Mouse (Mus musculus): ENCODE measurements around the gene Skil. TPM values are rescaled to one million over a fixed set of nuclear protein-coding genes. Genes with fewer than 3 reads are reported as not detected.
"Not testable (repeated sequence)": the region's sequence is repeated elsewhere in the genome, so short reads cannot be mapped to it uniquely, and the experiment has no call there.

Gene Skil
- polyA plus RNA-seq, 1 experiment from 2014 or later = 8.7 TPM

DNA sequence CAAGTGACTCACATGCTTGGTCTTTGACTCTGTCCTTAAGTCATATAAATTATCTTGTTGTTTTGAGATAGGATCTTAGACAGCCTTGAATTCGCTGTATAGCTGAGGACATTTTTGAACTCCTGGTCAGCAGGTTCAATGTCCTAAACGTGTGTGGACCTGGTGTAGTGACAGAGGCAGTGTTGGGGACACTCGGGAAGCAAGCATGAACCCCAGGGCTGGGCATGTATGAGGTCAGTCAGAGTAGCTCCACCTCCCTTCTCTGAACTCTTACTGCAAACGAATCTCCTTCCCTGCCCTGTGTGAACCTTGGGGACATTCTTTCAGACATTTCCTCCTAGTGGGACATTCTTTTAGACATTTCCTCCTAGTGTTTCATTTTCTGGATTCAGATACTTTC lies 34.9 kb downstream of the Skil start:
- Histone ChIP-seq H3K36me3 (ENCODE audit: inconsistent target) (no peaks in the 10 kb centered on the region), H3K4me3 (ENCODE audit: inconsistent target) (no peak overlapping the region), H3K27ac (no peak overlapping the region), H3K79me2 (ENCODE audit: inconsistent target) (no peaks in the 10 kb centered on the region)
- WGBS (ENCODE audit: missing documents) = 60% methylated on average over 4 of the region's 4 CpGs

DNA sequence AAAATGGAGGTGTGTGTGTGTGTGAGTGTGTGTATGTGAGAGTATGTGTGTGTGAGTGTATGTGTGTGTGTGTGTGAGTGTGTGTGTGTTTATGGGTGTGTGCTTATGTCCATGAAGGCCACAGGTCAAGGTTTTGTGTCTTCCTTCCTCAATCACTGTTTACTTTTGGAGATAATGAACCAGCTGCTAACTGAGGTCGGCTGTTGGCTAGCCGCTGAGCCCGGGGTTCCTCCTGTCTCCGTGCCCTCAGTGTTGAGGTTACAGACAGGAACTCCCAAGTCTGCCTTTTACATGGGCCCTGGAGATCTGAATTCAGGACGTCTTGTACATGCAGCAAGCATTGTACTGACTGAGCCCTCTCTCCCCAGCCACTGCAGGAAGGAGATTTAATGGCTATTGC lies 38.8 kb downstream of the Skil start:
- no peaks in the 10 kb centered on the region for H3K79me2 ChIP-seq (ENCODE audit: inconsistent target)
- no peak overlapping the region for H3K27ac ChIP-seq
- WGBS (ENCODE audit: missing documents) = 15% methylated on average over 5 of the region's 5 CpGs
- no peaks in the 10 kb centered on the region for H3K36me3 ChIP-seq (ENCODE audit: inconsistent target)
- no peak overlapping the region for H3K4me3 ChIP-seq (ENCODE audit: inconsistent target)

DNA sequence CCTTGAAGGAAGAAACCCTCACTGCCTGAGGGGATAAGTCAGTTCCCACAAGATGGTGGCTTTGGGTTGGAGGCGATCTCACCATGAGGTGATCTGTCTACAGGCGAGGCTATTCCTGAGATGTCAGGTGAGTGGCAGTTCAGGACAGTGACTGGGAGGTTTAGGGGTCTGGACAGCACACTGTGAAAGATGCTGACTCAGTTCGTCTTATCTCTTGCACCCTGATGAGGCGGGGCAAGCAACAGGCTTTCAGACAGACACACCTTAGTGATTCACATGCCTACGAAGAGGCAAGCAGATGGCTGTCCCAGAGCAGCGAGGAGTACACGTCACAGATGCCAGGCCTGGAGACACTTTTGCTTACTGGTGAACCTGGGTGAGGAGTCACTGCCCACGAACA lies 39.4 kb downstream of the Skil start:
- Histone ChIP-seq H3K79me2 (ENCODE audit: inconsistent target) (no peaks in the 10 kb centered on the region), H3K27ac (no peak overlapping the region), H3K4me3 (ENCODE audit: inconsistent target) (no peak overlapping the region), H3K36me3 (ENCODE audit: inconsistent target) (no peaks in the 10 kb centered on the region)
- WGBS (ENCODE audit: missing documents) = 93% methylated on average over 8 of the region's 8 CpGs

DNA sequence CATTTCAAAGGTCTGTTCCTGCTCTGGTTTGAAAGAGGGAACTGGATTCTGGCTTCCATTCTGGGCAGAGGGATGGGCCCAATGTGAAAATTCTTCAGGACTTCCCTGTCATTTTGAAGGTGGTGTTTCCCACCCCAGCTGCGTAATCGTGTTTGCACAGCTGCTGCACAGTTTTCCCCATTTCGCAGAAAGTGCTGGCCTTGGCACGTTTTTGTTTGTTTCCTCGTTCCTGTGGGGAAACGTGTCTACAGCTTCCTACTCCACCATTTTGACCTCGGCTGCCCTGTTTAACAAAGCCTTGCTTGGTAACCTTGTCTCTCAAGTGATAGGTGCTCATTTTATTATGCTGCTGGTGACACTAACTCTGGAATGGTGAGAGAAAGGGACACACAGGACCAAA lies 39.8 kb downstream of the Skil start:
- H3K36me3 ChIP-seq (ENCODE audit: inconsistent target) = no peaks in the 10 kb centered on the region
- H3K79me2 ChIP-seq (ENCODE audit: inconsistent target) = no peaks in the 10 kb centered on the region
- 37% methylated on average over 7 of the region's 7 CpGs for WGBS (ENCODE audit: missing documents)
- H3K27ac ChIP-seq = no peak overlapping the region
- H3K4me3 ChIP-seq (ENCODE audit: inconsistent target) = no peak overlapping the region

DNA sequence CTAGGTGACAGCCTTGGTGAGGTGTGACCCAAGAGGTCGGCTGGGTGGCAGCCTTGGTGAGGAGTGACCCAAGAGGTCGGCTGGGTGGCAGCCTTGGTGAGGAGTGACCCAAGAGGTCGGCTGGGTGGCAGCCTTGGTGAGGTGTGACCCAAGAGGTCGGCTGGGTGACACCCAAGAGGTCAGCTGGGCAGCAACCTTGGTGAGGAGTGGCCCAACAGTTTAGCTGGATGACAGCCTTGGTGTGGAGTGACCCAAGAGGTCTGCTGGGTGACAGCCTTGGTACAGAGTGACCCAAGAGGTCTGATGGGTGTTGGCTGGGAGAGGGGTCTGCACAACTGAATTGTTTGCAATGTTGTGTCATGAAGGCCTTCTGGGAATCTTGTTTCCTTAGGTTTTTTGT lies 41.7 kb downstream of the Skil start:
- WGBS (ENCODE audit: missing documents) = 89% methylated on average over 4 of the region's 4 CpGs
- not testable (repeated sequence) for H3K36me3 ChIP-seq (ENCODE audit: inconsistent target); H3K27ac ChIP-seq; H3K79me2 ChIP-seq (ENCODE audit: inconsistent target); H3K4me3 ChIP-seq (ENCODE audit: inconsistent target)

DNA sequence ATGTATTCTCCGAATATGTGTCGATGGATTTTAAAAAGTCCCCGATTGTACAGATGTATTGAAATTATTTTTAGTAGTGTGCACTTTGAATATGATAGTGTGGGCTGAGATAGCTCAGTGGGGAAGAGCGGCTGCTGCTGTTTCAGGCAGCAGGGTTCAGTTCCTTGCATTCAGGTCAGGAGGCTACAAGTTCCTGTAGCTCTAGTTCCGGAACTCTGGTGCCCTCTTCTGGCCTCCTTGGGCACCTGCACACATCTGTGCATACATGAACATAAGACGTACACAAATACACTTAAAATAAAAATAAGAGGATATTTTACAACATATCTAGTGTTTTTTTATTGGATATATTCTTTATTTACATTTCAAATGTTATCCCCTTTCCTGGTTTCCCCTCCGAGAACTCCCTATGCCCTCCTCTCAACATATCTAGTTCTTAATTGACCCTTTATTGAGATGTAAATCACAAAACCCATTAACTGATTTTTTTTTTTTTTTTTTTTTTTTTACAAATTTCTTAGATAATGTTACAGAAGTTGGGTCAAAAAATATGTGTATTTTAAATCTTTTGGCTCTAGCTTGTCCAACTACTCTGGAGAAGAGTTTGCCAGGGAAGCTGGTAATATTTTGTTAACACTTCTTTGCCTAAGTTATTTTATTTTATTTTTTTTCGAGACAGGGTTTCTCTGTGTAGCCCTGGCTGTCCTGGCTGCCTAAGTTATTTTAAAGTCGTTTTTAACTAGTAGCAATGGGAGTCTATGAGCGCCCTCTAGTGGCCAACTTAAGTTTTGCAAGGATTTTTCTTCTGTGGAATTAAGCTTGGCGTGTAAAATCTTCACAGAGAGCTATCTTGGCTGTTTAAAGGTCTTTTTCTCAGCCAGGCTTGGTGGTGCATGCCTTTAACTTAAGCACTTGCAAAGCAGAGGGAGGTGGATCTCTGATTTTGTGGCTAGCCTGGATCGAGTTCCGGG lies 43.9 kb downstream of the Skil start:
- Histone ChIP-seq H3K4me3 (ENCODE audit: inconsistent target) (no peak overlapping the region), H3K27ac (no peak overlapping the region), H3K36me3 (ENCODE audit: inconsistent target) (no peaks in the 10 kb centered on the region), H3K79me2 (ENCODE audit: inconsistent target) (no peaks in the 10 kb centered on the region)
- WGBS (ENCODE audit: missing documents) = 54% methylated on average over 12 of the region's 13 CpGs

DNA sequence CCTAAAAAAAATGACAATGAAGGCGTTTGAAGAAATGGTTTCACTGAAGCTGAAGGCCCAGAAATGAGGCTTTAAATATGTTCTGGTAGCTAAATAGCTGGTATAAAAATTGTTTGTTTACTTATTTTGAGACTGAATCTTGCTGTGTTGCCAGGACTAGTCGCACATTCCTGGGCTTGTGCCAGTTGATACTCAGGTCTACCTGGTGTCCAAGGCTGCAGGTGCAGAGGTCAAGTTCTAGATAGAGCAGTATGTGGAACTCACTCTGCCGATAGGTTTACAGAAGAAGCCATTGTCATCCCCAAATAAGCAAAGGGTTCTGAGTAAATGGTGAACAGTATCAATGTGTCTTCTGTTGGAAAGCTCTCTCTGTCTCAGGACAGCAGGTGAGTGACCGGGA lies 46.8 kb downstream of the Skil start:
- no peaks in the 10 kb centered on the region for H3K79me2 ChIP-seq (ENCODE audit: inconsistent target)
- H3K27ac ChIP-seq = no peak overlapping the region
- H3K4me3 ChIP-seq (ENCODE audit: inconsistent target) = no peak overlapping the region
- no peaks in the 10 kb centered on the region for H3K36me3 ChIP-seq (ENCODE audit: inconsistent target)
- 96% methylated on average over 4 of the region's 4 CpGs for WGBS (ENCODE audit: missing documents)

DNA sequence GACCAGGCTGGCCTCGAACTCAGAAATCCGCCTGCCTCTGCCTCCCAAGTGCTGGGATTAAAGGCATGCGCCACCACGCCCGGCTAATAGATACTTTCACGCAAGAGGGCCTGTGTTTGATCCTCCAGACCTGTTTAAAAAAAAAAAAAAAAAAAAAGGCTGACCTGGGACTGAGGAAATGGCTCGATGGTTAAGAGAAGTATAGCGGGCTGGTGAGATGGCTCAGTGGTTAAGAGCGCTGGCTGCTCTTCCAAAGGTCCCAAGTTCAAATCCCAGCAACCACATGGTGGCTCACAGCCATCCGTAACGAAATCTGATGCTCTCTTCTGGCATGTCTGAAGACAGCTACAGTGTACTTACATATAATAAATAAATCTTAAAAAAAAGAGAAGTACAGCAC lies 50.4 kb downstream of the Skil start:
- not testable (repeated sequence) for H3K79me2 ChIP-seq (ENCODE audit: inconsistent target); H3K4me3 ChIP-seq (ENCODE audit: inconsistent target); H3K36me3 ChIP-seq (ENCODE audit: inconsistent target); H3K27ac ChIP-seq
- 86% methylated on average over 6 of the region's 11 CpGs for WGBS (ENCODE audit: missing documents)

DNA sequence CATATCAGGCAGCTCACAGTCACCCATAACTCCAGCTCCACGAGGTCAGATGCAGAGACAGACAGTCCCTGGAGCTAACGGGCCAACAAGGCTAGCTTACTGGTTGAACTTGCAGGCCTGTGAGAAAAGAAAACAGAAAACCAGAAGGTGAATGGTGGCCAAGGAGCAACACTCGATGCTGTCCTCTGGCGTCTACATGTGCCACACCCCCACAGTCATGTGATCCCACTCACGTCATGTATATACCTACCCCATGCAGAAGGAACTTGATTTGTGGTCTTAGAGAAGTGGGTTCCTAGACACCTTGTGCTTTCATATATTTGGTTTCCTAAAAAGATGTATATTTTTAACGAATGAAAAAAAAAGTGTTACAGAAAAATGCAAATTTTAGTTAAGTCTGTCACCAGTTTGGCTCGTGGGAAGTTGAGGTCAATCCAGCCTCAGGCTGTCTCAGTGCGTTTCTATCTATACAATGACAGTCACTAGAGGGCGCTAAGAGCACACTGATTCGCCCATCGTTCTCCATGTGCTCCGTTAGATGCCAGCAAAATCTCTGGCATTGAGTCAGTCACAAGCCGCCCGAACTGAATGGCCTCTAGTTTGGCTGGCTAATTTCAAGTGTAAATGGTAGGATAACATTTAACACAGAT lies 50.9 kb downstream of the Skil start:
- no peak overlapping the region for H3K4me3 ChIP-seq (ENCODE audit: inconsistent target)
- no peak overlapping the region for H3K27ac ChIP-seq
- no peaks in the 10 kb centered on the region for H3K36me3 ChIP-seq (ENCODE audit: inconsistent target)
- H3K79me2 ChIP-seq (ENCODE audit: inconsistent target) = no peaks in the 10 kb centered on the region
- WGBS (ENCODE audit: missing documents) = 9% methylated on average over 14 of the region's 14 CpGs

DNA sequence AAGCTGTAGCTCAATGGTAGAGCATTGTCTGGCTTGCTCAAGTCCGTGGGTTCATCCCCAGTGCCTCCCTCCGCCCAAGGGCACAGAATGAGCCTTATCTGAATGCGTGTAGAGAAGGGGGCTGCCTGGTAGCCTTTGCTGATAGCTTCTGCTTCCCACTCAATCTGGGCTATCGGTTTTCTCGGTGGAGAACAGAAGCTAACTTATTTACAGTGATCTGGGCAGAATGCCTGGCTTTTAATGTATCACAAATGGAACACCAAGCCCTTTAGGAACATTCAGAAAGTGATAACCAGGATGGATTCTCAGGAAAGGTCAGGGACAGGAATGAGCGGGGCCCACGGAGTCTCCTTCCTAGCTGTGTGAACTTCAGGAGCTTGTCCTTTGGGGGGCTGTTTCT lies 53.7 kb downstream of the Skil start:
- WGBS (ENCODE audit: missing documents) = 88% methylated on average over 7 of the region's 7 CpGs
- no peak overlapping the region for H3K27ac ChIP-seq
- H3K79me2 ChIP-seq (ENCODE audit: inconsistent target) = no peaks in the 10 kb centered on the region
- H3K36me3 ChIP-seq (ENCODE audit: inconsistent target) = no peaks in the 10 kb centered on the region
- H3K4me3 ChIP-seq (ENCODE audit: inconsistent target) = no peak overlapping the region

DNA sequence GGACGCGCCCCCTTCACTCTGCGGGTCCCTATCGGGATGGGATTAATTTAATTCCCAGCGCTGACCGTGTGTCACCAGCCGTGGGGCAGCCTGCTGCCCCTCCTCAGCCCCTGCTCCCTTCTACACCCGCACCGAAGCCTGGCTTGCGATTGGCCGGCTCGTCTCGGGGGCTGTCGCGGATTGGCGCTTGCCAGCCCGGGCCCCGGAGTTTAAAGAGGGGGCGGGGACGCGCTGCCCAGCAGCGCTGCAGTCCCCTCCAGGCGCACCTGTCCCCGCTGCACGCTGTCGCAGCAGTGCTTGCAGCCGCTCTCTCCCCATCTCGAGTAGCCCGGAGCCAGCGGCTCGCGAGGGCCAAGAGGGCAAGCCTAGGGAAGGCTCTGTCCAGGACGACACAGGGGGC lies 54.8 kb downstream of the Skil start, which contains the start of gene Cldn11:
TSS of gene Cldn11 (plus strand) at position 215 of the 400 bp plus-strand sequence.
- 4% methylated on average over 33 of the region's 33 CpGs for WGBS (ENCODE audit: missing documents)
- no peak within 1 kb of the TSS for H3K27ac ChIP-seq
- H3K4me3 ChIP-seq (ENCODE audit: inconsistent target) = no peak within 1 kb of the TSS
- no peaks in the 10 kb centered on the region for H3K79me2 ChIP-seq (ENCODE audit: inconsistent target)
- no peaks in the 10 kb centered on the region for H3K36me3 ChIP-seq (ENCODE audit: inconsistent target)

DNA sequence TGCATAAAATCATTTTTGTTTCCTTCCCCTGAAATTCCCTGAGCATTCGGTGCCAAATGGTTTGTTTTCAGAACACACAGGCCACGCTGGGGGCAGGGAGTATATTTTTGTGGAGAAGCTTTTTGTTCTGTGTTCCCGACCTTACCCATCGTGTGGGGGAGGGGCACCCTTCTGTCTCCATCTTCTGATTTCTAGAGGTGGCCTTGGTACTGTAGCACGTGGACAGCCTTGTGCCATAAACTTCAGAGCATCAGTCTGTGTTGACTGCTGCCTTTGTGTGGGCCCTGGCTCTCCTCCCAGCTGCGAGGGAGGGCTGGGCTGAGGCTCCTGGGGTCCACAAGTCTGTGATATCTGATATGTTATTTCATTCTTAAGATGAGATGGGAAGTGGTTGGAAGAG lies 57.2 kb downstream of the Skil start:
- 71% methylated on average over 6 of the region's 6 CpGs for WGBS (ENCODE audit: missing documents)
- Histone ChIP-seq H3K4me3 (ENCODE audit: inconsistent target) (no peak overlapping the region), H3K27ac (no peak overlapping the region), H3K36me3 (ENCODE audit: inconsistent target) (no peaks in the 10 kb centered on the region), H3K79me2 (ENCODE audit: inconsistent target) (no peaks in the 10 kb centered on the region)

DNA sequence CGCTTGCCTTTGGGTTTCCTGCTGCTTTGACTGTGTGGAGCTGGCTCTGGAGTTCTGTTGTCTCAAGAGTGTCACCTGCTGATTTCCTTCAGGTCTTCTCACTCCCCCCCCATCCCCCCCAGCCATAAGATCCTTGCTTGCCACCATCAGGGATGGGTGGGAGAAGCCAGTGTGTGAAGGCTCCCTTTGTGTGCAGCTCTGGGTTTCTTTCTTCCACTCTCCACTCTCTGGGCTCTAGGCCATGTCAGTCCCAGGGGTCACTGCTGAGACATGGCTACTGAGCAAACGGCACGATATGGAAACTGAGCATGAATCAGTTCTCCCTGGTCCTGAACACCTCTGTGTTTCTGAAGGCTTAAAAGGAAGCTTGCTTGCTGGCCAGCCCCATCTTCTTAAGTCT lies 61.3 kb downstream of the Skil start:
- no peak overlapping the region for H3K27ac ChIP-seq
- no peaks in the 10 kb centered on the region for H3K36me3 ChIP-seq (ENCODE audit: inconsistent target)
- no peak overlapping the region for H3K4me3 ChIP-seq (ENCODE audit: inconsistent target)
- 89% methylated on average over 3 of the region's 3 CpGs for WGBS (ENCODE audit: missing documents)
- H3K79me2 ChIP-seq (ENCODE audit: inconsistent target) = no peaks in the 10 kb centered on the region

DNA sequence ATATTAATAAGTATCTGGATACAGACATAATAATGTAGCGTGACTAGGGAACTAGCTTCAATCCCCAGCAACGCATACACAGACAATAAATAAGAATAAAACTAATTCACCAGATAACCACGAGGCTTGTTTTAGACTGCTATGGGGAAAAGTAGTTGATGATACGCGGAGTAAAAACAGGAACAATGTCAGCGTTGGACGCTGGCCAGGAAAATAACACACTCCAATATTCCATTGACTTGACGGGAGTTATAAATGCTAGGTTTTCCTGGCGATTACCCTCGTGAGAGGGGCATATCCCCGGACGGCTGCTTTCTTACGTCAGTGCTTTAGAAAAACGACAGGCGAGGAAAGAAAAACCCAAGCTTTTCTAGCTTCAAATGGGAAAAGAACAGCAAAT lies 62.9 kb downstream of the Skil start:
- no peaks in the 10 kb centered on the region for H3K79me2 ChIP-seq (ENCODE audit: inconsistent target)
- 67% methylated on average over 15 of the region's 15 CpGs for WGBS (ENCODE audit: missing documents)
- no peak overlapping the region for H3K4me3 ChIP-seq (ENCODE audit: inconsistent target)
- H3K27ac ChIP-seq = no peak overlapping the region
- H3K36me3 ChIP-seq (ENCODE audit: inconsistent target) = no peaks in the 10 kb centered on the region

DNA sequence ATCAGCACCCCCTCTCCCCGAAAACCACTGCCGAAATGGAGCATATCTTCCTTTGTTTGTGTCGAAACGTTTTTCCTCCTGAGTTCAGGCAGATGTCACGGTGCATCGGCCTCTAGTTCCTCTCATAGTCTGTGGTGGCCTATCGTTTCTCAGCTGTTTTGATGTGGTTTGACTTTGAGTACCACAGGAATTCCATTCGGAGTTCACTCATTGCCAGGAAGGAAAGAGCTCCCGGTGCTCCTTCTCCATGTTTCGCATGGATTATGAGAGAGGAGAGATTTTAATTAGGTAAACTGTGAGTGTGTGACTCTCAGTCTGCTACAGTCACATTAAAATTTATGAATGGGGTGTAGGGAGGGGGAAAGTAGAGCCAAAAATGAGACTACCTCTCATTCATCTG lies 65.2 kb downstream of the Skil start:
- no peak overlapping the region for H3K27ac ChIP-seq

More for the DNA sequence above, 65.2 kb downstream of the Skil start:
- Histone ChIP-seq H3K4me3 (ENCODE audit: inconsistent target) (no peak overlapping the region), H3K79me2 (ENCODE audit: inconsistent target) (no peaks in the 10 kb centered on the region), H3K36me3 (ENCODE audit: inconsistent target) (no peaks in the 10 kb centered on the region)
- WGBS (ENCODE audit: missing documents) = 56% methylated on average over 10 of the region's 10 CpGs

All from macrophage (primary cell).